Mouse (Mus musculus) adrenal gland, adult 8-10 months (tissue): Measurements from ENCODE around the gene Rsc1a1. TPM values are rescaled to one million over a fixed set of nuclear protein-coding genes. Genes with fewer than 3 reads are reported as not detected.

Experiments used
- DNase-seq: peaks from one replicate; pipeline ENCODE4 v3.0.0; 2022
- total RNA-seq, 4 experiments: library from RNA; stranded (reverse); gene quantifications; 2 replicates each; pipeline ENCODE4 v1.2.4; 2022

The Rsc1a1 gene
- total RNA-seq, result 1 to 10 TPM in 1 of 4 experiments, not detected in 3; 3.7 TPM

GRCm38 (mm10) chr4:141685499-141685898 is at the start of gene Rsc1a1:
Rsc1a1 (minus strand) TSS chr4:141685599.
- no peak for DNase-seq

GRCm38 (mm10) chr4:141735206-141735560 is 49.8 kb upstream of the Rsc1a1 start:
- DNase-seq, result no peak

- DNase-seq, result peak; percentile 89
Observed at GRCm38 (mm10) chr4:141734446-141735205, 49.2 kb upstream of the Rsc1a1 start.

- no peak for DNase-seq
Observed at GRCm38 (mm10) chr4:141731766-141732165, 46.4 kb upstream of the Rsc1a1 start.

GRCm38 (mm10) chr4:141730401-141730800 is 45.0 kb upstream of the Rsc1a1 start:
- no peak for DNase-seq

- no peak for DNase-seq
Observed at GRCm38 (mm10) chr4:141729266-141729665, 43.9 kb upstream of the Rsc1a1 start.

- no peak for DNase-seq
Observed at GRCm38 (mm10) chr4:141725738-141726137, 40.3 kb upstream of the Rsc1a1 start.

- no peak for DNase-seq
Observed at GRCm38 (mm10) chr4:141725277-141725676, 39.9 kb upstream of the Rsc1a1 start.

- no peak for DNase-seq
Observed at GRCm38 (mm10) chr4:141724594-141724993, 39.2 kb upstream of the Rsc1a1 start.

GRCm38 (mm10) chr4:141723673-141724068 is 38.3 kb upstream of the Rsc1a1 start:
- no peak for DNase-seq

GRCm38 (mm10) chr4:141722731-141723672 is 37.6 kb upstream of the Rsc1a1 start, which contains the start of gene Ddi2:
Ddi2 (minus strand) TSS chr4:141723419.
- peak; percentile 84 for DNase-seq

- no peak for DNase-seq
Observed at GRCm38 (mm10) chr4:141721961-141722360, 36.6 kb upstream of the Rsc1a1 start.

GRCm38 (mm10) chr4:141720761-141721523 is 35.5 kb upstream of the Rsc1a1 start:
- DNase-seq, result no peak

GRCm38 (mm10) chr4:141719304-141719703 is 33.9 kb upstream of the Rsc1a1 start:
- DNase-seq, result no peak

- DNase-seq, result no peak
Observed at GRCm38 (mm10) chr4:141717633-141718032, 32.2 kb upstream of the Rsc1a1 start.

- DNase-seq, result no peak
Observed at GRCm38 (mm10) chr4:141715027-141715426, 29.6 kb upstream of the Rsc1a1 start.

GRCm38 (mm10) chr4:141713598-141714142 is 28.3 kb upstream of the Rsc1a1 start:
- no peak for DNase-seq

GRCm38 (mm10) chr4:141711250-141711649 is 25.9 kb upstream of the Rsc1a1 start:
- DNase-seq, result no peak

- DNase-seq, result no peak
Observed at GRCm38 (mm10) chr4:141708971-141709370, 23.6 kb upstream of the Rsc1a1 start.

GRCm38 (mm10) chr4:141708005-141708404 is 22.6 kb upstream of the Rsc1a1 start:
- no peak for DNase-seq

- DNase-seq, result no peak
Observed at GRCm38 (mm10) chr4:141705331-141705730, 19.9 kb upstream of the Rsc1a1 start.

- peak; percentile 41 for DNase-seq
Observed at GRCm38 (mm10) chr4:141704625-141705024, 19.2 kb upstream of the Rsc1a1 start.
